Mouse (Mus musculus): ENCODE results near the gene Olfr807. TPM values are rescaled to one million over a fixed set of nuclear protein-coding genes. Genes with fewer than 3 reads are reported as not detected.

The Olfr807 gene
- polyA plus RNA-seq, 1 experiment from 2014 or later = not detected

Small RNAs within 50 kb of the gene (microRNA-seq; reads per million reads assigned to microRNA genes)
- not detected for gene Gm24485

Other genes starting within 250 kb of the Olfr807 start
- not detected in 2 replicates for gene Olfr791, start 236.0 kb downstream of the Olfr807 start, polyA plus RNA-seq (2015; fragmentation: Nextera tagmentation; extraction: Ambion mirVana)
- gene Olfr792, start 218.6 kb downstream of the Olfr807 start, polyA plus RNA-seq (2015; fragmentation: Nextera tagmentation; extraction: Ambion mirVana) = not detected in 2 replicates
- gene Olfr794, start 190.1 kb downstream of the Olfr807 start, polyA plus RNA-seq (2015; fragmentation: Nextera tagmentation; extraction: Ambion mirVana) = not detected in 2 replicates
- gene Olfr796, start 145.2 kb downstream of the Olfr807 start, polyA plus RNA-seq (2015; fragmentation: Nextera tagmentation; extraction: Ambion mirVana) = not detected in 2 replicates
- not detected in 2 replicates for gene Olfr798, start 129.9 kb downstream of the Olfr807 start, polyA plus RNA-seq (2015; fragmentation: Nextera tagmentation; extraction: Ambion mirVana)
- not detected in 2 replicates for gene Olfr799, start 120.3 kb downstream of the Olfr807 start, polyA plus RNA-seq (2015; fragmentation: Nextera tagmentation; extraction: Ambion mirVana)
- not detected in 2 replicates for gene Olfr800, start 100.1 kb downstream of the Olfr807 start, polyA plus RNA-seq (2015; fragmentation: Nextera tagmentation; extraction: Ambion mirVana)
- gene Olfr801, start 83.9 kb downstream of the Olfr807 start, polyA plus RNA-seq (2015; fragmentation: Nextera tagmentation; extraction: Ambion mirVana) = not detected in 2 replicates
- gene Olfr802, start 69.6 kb downstream of the Olfr807 start, polyA plus RNA-seq (2015; fragmentation: Nextera tagmentation; extraction: Ambion mirVana) = not detected in 2 replicates
- not detected in 2 replicates for gene Olfr803, start 63.5 kb downstream of the Olfr807 start, polyA plus RNA-seq (2015; fragmentation: Nextera tagmentation; extraction: Ambion mirVana)
- not detected in 2 replicates for gene Olfr804, start 54.6 kb downstream of the Olfr807 start, polyA plus RNA-seq (2015; fragmentation: Nextera tagmentation; extraction: Ambion mirVana)
- not detected in 2 replicates for gene Olfr805, start 28.4 kb downstream of the Olfr807 start, polyA plus RNA-seq (2015; fragmentation: Nextera tagmentation; extraction: Ambion mirVana)
- gene Olfr806, start 15.9 kb downstream of the Olfr807 start, polyA plus RNA-seq (2015; fragmentation: Nextera tagmentation; extraction: Ambion mirVana) = not detected in 2 replicates
- gene Olfr808, start 7.7 kb upstream of the Olfr807 start, polyA plus RNA-seq (2015; fragmentation: Nextera tagmentation; extraction: Ambion mirVana) = not detected in 2 replicates
- not detected in 2 replicates for gene Olfr809, start 16.8 kb upstream of the Olfr807 start, polyA plus RNA-seq (2015; fragmentation: Nextera tagmentation; extraction: Ambion mirVana)
- not detected in 2 replicates for gene Olfr810, start 37.1 kb upstream of the Olfr807 start, polyA plus RNA-seq (2015; fragmentation: Nextera tagmentation; extraction: Ambion mirVana)
- gene Olfr811, start 46.6 kb upstream of the Olfr807 start, polyA plus RNA-seq (2015; fragmentation: Nextera tagmentation; extraction: Ambion mirVana) = not detected in 2 replicates
- not detected in 2 replicates for gene Olfr812, start 88.3 kb upstream of the Olfr807 start, polyA plus RNA-seq (2015; fragmentation: Nextera tagmentation; extraction: Ambion mirVana)
- not detected in 2 replicates for gene Olfr813, start 97.6 kb upstream of the Olfr807 start, polyA plus RNA-seq (2015; fragmentation: Nextera tagmentation; extraction: Ambion mirVana)
- not detected in 2 replicates for gene Olfr814, start 122.1 kb upstream of the Olfr807 start, polyA plus RNA-seq (2015; fragmentation: Nextera tagmentation; extraction: Ambion mirVana)
- gene Olfr815, start 148.1 kb upstream of the Olfr807 start, polyA plus RNA-seq (2015; fragmentation: Nextera tagmentation; extraction: Ambion mirVana) = not detected in 2 replicates
- not detected in 2 replicates for gene Olfr816, start 157.8 kb upstream of the Olfr807 start, polyA plus RNA-seq (2015; fragmentation: Nextera tagmentation; extraction: Ambion mirVana)
- not detected in 2 replicates for gene Olfr818, start 191.3 kb upstream of the Olfr807 start, polyA plus RNA-seq (2015; fragmentation: Nextera tagmentation; extraction: Ambion mirVana)
- not detected in 2 replicates for gene Olfr819, start 209.5 kb upstream of the Olfr807 start, polyA plus RNA-seq (2015; fragmentation: Nextera tagmentation; extraction: Ambion mirVana)
- not detected in 2 replicates for gene Olfr247, start 218.3 kb upstream of the Olfr807 start, polyA plus RNA-seq (2015; fragmentation: Nextera tagmentation; extraction: Ambion mirVana)
- not detected in 2 replicates for gene Gm10310, start 227.3 kb upstream of the Olfr807 start, polyA plus RNA-seq (2015; fragmentation: Nextera tagmentation; extraction: Ambion mirVana)